Mouse (Mus musculus) ES-Bruce4 (cell line): ENCODE data around the gene Immp1l.

Experiments used
- CTCF ChIP-seq: IDR thresholded peaks from one replicate; pipeline ENCODE4 v1.8.1; 2011; ENCODE audit warnings: low read depth, low read length
- EP300 ChIP-seq: IDR thresholded peaks from 2 replicates; pipeline ENCODE4 v1.6.1; 2011; ENCODE audit warnings: low read depth, low read length; ENCODE audit not compliant: insufficient read depth
- POLR2A ChIP-seq: IDR thresholded peaks from one replicate; pipeline ENCODE4 v1.8.1; 2011; ENCODE audit warnings: low read length; ENCODE audit not compliant: insufficient read depth

- TF ChIP-seq POLR2A (no peak), CTCF (no peak), EP300 (no peak)
Measured at GRCm38 (mm10) chr2:105973941-105974340, 69.5 kb downstream of the Immp1l start.
